Mouse (Mus musculus) MEL (cell line): ENCODE measurements around the gene Gucd1. TPM values are rescaled to one million over a fixed set of nuclear protein-coding genes. Genes with fewer than 3 reads are reported as not detected.

Experiments
- DNase-seq: peaks from one replicate; pipeline ENCODE4 v3.0.0; 2011; ENCODE audit warnings: low read depth, low spot score
- H3K27ac ChIP-seq: 2 replicates; pipeline ENCODE4 v1.5.1; 2012; ENCODE audit warnings: low read depth, mild to moderate bottlenecking, control low read depth, low read length, moderate library complexity; ENCODE audit not compliant: control insufficient read depth
- H3K27me3 ChIP-seq, 2 experiments: fragments of 150-350 bp in 1 of 2; sonication (generic) in 1 of 2; 2 replicates each; pipeline ENCODE4 v1.6.1; 2012; ENCODE audit warnings: low read length in 2 of 2, mild to moderate bottlenecking in 2 of 2, improper control_type of control experiment in 1 of 2, moderate library complexity in 1 of 2; ENCODE audit not compliant: insufficient read depth in 2 of 2, control insufficient read depth in 1 of 2
- H3K36me3 ChIP-seq, 2 experiments: 2 replicates each; pipeline ENCODE4 v1.6.1; 2012 to 2014; ENCODE audit warnings: low read length in 2 of 2, improper control_type of control experiment in 1 of 2, inconsistent platforms in 1 of 2, mild to moderate bottlenecking in 1 of 2; ENCODE audit not compliant: insufficient read depth in 2 of 2, control insufficient read depth in 1 of 2
- H3K4me1 ChIP-seq, 2 experiments: fragments of 150-350 bp in 1 of 2; sonication (generic) in 1 of 2; 2 replicates each; pipeline ENCODE4 v1.6.1; 2012; ENCODE audit warnings: low read length in 2 of 2, improper control_type of control experiment in 1 of 2, mild to moderate bottlenecking in 1 of 2; ENCODE audit not compliant: insufficient read depth in 2 of 2, control insufficient read depth in 1 of 2
- H3K4me3 ChIP-seq, 2 experiments: fragments of 150-350 bp in 1 of 2; sonication (generic) in 1 of 2; 2 replicates each; pipeline ENCODE4 v1.5.1; 2012; ENCODE audit warnings: low read depth in 2 of 2, low read length in 2 of 2, mild to moderate bottlenecking in 2 of 2, moderate library complexity in 2 of 2, control low read depth in 1 of 2, improper control_type of control experiment in 1 of 2; ENCODE audit not compliant: control insufficient read depth in 1 of 2, insufficient read depth in 1 of 2
- H3K79me2 ChIP-seq: 2 replicates; pipeline ENCODE4 v1.6.1; 2012; ENCODE audit warnings: mild to moderate bottlenecking, low read length, moderate library complexity; ENCODE audit not compliant: control insufficient read depth, poor library complexity, insufficient read depth
- H3K9ac ChIP-seq: 2 replicates; pipeline ENCODE4 v1.6.1; 2012; ENCODE audit warnings: low read depth, mild to moderate bottlenecking, control low read depth, low read length, moderate library complexity; ENCODE audit not compliant: control insufficient read depth, poor library complexity, severe bottlenecking
- H3K9me3 ChIP-seq: fragments of 150-350 bp; sonication (generic); replicated peaks from 2 replicates; pipeline ENCODE4 v1.6.1; 2012; ENCODE audit warnings: mild to moderate bottlenecking, low read length, improper control_type of control experiment, moderate library complexity; ENCODE audit not compliant: insufficient read depth
- CHD2 ChIP-seq: IDR thresholded peaks from 2 replicates; pipeline ENCODE4 v1.6.1; 2011; ENCODE audit warnings: low read length, improper control_type of control experiment
- E2F4 ChIP-seq: IDR thresholded peaks from 2 replicates; pipeline ENCODE4 v1.6.1; 2011; ENCODE audit warnings: low read depth, low read length, improper control_type of control experiment, borderline replicate concordance
- ELF1 ChIP-seq: IDR thresholded peaks from 2 replicates; pipeline ENCODE4 v1.6.1; 2014; ENCODE audit warnings: low read depth, mild to moderate bottlenecking, inconsistent platforms, low read length, improper control_type of control experiment, moderate library complexity
- EP300 ChIP-seq, 2 experiments: IDR thresholded peaks; 2 replicates each; pipeline ENCODE4 v1.6.1; 2011; ENCODE audit warnings: improper control_type of control experiment in 2 of 2, low read length in 2 of 2, low read depth in 1 of 2, mild to moderate bottlenecking in 1 of 2
- ETS1 ChIP-seq: IDR thresholded peaks from 2 replicates; pipeline ENCODE4 v1.6.1; 2012; ENCODE audit warnings: low read depth, mild to moderate bottlenecking, inconsistent platforms, low read length, improper control_type of control experiment, moderate library complexity
- GATA1 ChIP-seq: IDR thresholded peaks from 2 replicates; pipeline ENCODE4 v1.6.1; 2011; ENCODE audit warnings: low read depth, low read length, improper control_type of control experiment
- HCFC1 ChIP-seq: IDR thresholded peaks from 2 replicates; pipeline ENCODE4 v1.6.1; 2012; ENCODE audit warnings: low read depth, mild to moderate bottlenecking, inconsistent platforms, low read length, improper control_type of control experiment, moderate library complexity
- KAT2A ChIP-seq: conservative IDR thresholded peaks from 2 replicates; pipeline ENCODE4 v1.6.1; 2012; ENCODE audit warnings: low read depth, low read length, improper control_type of control experiment, inconsistent platforms
- MAX ChIP-seq: IDR thresholded peaks from 2 replicates; pipeline ENCODE4 v1.6.1; 2011; ENCODE audit warnings: low read length, improper control_type of control experiment
- MAZ ChIP-seq: IDR thresholded peaks from 2 replicates; pipeline ENCODE4 v1.6.1; 2012; ENCODE audit warnings: low read depth, mild to moderate bottlenecking, inconsistent platforms, low read length, improper control_type of control experiment
- MXI1 ChIP-seq: IDR thresholded peaks from 2 replicates; pipeline ENCODE4 v1.6.1; 2011; ENCODE audit warnings: mild to moderate bottlenecking, low read depth, low read length, improper control_type of control experiment
- MYC ChIP-seq: IDR thresholded peaks from 2 replicates; pipeline ENCODE4 v1.6.1; 2011; ENCODE audit warnings: low read depth, mild to moderate bottlenecking, low read length, improper control_type of control experiment, moderate library complexity
- POLR2A ChIP-seq, 2 experiments: IDR thresholded peaks; 2 replicates each; pipeline ENCODE4 v1.6.1; 2011 to 2012; ENCODE audit warnings: low read length in 2 of 2, mild to moderate bottlenecking in 2 of 2, control low read depth in 1 of 2, improper control_type of control experiment in 1 of 2, low read depth in 1 of 2, moderate library complexity in 1 of 2; ENCODE audit not compliant: control insufficient read depth in 1 of 2, insufficient read depth in 1 of 2, poor library complexity in 1 of 2
- POLR2AphosphoS5 ChIP-seq: IDR thresholded peaks from 2 replicates; pipeline ENCODE4 v1.6.1; 2012; ENCODE audit warnings: low read depth, borderline replicate concordance, mild to moderate bottlenecking, inconsistent platforms, low read length, moderate library complexity, mixed read lengths
- SIN3A ChIP-seq: IDR thresholded peaks from 2 replicates; pipeline ENCODE4 v1.6.1; 2012; ENCODE audit warnings: low read length, improper control_type of control experiment, inconsistent platforms
- TAL1 ChIP-seq: IDR thresholded peaks from 2 replicates; pipeline ENCODE4 v1.6.1; 2012; ENCODE audit warnings: mild to moderate bottlenecking, inconsistent platforms, low read length, moderate library complexity, mixed read lengths
- TBP ChIP-seq: IDR thresholded peaks from 2 replicates; pipeline ENCODE4 v1.8.0; 2011; ENCODE audit warnings: low read depth, low read length, improper control_type of control experiment
- TCF12 ChIP-seq: IDR thresholded peaks from 2 replicates; pipeline ENCODE4 v1.6.1; 2014; ENCODE audit warnings: low read depth, mild to moderate bottlenecking, inconsistent platforms, low read length, improper control_type of control experiment, moderate library complexity
- UBTF ChIP-seq: IDR thresholded peaks from 2 replicates; pipeline ENCODE4 v1.6.1; 2012; ENCODE audit warnings: low read depth, mild to moderate bottlenecking, inconsistent platforms, low read length, improper control_type of control experiment, moderate library complexity, borderline replicate concordance; ENCODE audit not compliant: insufficient read depth
- USF1 ChIP-seq: IDR thresholded peaks from 2 replicates; pipeline ENCODE4 v1.6.1; 2014; ENCODE audit warnings: low read depth, mild to moderate bottlenecking, inconsistent platforms, low read length, improper control_type of control experiment, moderate library complexity
- USF2 ChIP-seq, 2 experiments: IDR thresholded peaks; 2 replicates each; pipeline ENCODE4 v1.6.1; 2011 to 2012; ENCODE audit warnings: improper control_type of control experiment in 2 of 2, low read length in 2 of 2, borderline replicate concordance in 1 of 2, inconsistent platforms in 1 of 2, low read depth in 1 of 2, mild to moderate bottlenecking in 1 of 2; ENCODE audit not compliant: insufficient read depth in 1 of 2
- ZC3H11A ChIP-seq: IDR thresholded peaks from 2 replicates; pipeline ENCODE4 v1.6.1; 2012; ENCODE audit warnings: low read depth, mild to moderate bottlenecking, inconsistent platforms, low read length, improper control_type of control experiment
- ZMIZ1 ChIP-seq: IDR thresholded peaks from 2 replicates; pipeline ENCODE4 v1.6.1; 2012; ENCODE audit warnings: low read depth, mild to moderate bottlenecking, inconsistent platforms, low read length, improper control_type of control experiment, moderate library complexity
- polyA plus RNA-seq, 2 experiments: library from polyadenylated mRNA; stranded (reverse) in 1 of 2; unstranded in 1 of 2; fragments of >175 nt in 1 of 2; fragments of >200 nt in 1 of 2; gene quantifications; 2 replicates each; pipeline versions ENCODE4 v1.2.1 to v1.2.4; 2012; ENCODE audit warnings: low replicate concordance in 2 of 2, low read depth in 1 of 2; ENCODE audit not compliant: insufficient read length in 2 of 2, insufficient read depth in 1 of 2, missing spikeins in 1 of 2
- total RNA-seq: library from RNA; depleted of rRNA; stranded (reverse); fragments of 300-350 nt; gene quantifications from 2 replicates; pipeline ENCODE4 v1.2.3, GENCODE M21; 2012

The Gucd1 gene
- total and polyA plus RNA-seq, 3 experiments = 18.7 to 30.7 TPM; not detected in 1

DNA sequence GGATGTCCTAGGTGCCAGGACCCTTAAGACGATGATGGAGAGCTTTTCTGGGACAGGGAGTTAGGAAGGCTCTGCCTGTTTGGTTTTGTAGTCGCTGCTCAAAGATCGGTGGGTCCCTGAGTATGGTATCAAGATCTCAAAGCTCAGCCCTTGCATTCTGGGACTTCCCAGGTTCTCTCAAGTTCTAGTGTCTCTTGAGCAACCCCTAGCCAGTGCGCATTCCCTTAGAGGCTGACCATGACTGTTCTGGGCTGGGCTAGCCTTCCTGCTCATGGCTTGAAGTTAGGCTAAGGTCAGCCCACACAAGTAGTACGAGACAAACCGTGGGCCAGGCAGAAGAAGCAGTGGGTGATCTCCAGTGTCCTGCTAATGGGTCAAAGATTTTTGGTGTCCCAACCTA lies 199.6 kb downstream of the Gucd1 start:
- Histone ChIP-seq H3K9me3 (no peaks in the 10 kb centered on the region), H3K9ac (no peak overlapping the region), H3K36me3 (no peaks in the 10 kb centered on the region), H3K27ac (no peak overlapping the region), H3K79me2 (no peaks in the 10 kb centered on the region), H3K27me3 (no peaks in the 10 kb centered on the region), H3K4me1 (no peaks in the 10 kb centered on the region), H3K4me3 (no peak overlapping the region)
- no peak for DNase-seq
- no peak for TF ChIP-seq SIN3A
- TF ChIP-seq TBP = no peak
- no peak for TF ChIP-seq POLR2A (IDR thresholded peaks at IDR 0.05; ENCODE audit: control insufficient read depth in 1 of 2, insufficient read depth in 1 of 2, low read depth in 1 of 2, low read length in 2 of 2, poor library complexity in 1 of 2)
- no peak for TF ChIP-seq ELF1
- no peak for TF ChIP-seq ZC3H11A
- no peak for TF ChIP-seq USF2 (IDR thresholded peaks at IDR 0.05; ENCODE audit: borderline replicate concordance in 1 of 2, insufficient read depth in 1 of 2, low read depth in 1 of 2, low read length in 2 of 2)
- TF ChIP-seq TAL1 = no peak
- no peak for TF ChIP-seq MXI1
- no peak for TF ChIP-seq ETS1
- no peak for TF ChIP-seq TCF12
- TF ChIP-seq EP300 (IDR thresholded peaks at IDR 0.05; ENCODE audit: low read depth in 1 of 2, low read length in 2 of 2) = no peak
- TF ChIP-seq KAT2A = no peak
- TF ChIP-seq HCFC1 = no peak
- TF ChIP-seq CHD2 = no peak
- TF ChIP-seq E2F4 = no peak
- no peak for TF ChIP-seq UBTF
- no peak for TF ChIP-seq MYC
- TF ChIP-seq USF1 = no peak
- no peak for TF ChIP-seq POLR2AphosphoS5
- no peak for TF ChIP-seq ZMIZ1

DNA sequence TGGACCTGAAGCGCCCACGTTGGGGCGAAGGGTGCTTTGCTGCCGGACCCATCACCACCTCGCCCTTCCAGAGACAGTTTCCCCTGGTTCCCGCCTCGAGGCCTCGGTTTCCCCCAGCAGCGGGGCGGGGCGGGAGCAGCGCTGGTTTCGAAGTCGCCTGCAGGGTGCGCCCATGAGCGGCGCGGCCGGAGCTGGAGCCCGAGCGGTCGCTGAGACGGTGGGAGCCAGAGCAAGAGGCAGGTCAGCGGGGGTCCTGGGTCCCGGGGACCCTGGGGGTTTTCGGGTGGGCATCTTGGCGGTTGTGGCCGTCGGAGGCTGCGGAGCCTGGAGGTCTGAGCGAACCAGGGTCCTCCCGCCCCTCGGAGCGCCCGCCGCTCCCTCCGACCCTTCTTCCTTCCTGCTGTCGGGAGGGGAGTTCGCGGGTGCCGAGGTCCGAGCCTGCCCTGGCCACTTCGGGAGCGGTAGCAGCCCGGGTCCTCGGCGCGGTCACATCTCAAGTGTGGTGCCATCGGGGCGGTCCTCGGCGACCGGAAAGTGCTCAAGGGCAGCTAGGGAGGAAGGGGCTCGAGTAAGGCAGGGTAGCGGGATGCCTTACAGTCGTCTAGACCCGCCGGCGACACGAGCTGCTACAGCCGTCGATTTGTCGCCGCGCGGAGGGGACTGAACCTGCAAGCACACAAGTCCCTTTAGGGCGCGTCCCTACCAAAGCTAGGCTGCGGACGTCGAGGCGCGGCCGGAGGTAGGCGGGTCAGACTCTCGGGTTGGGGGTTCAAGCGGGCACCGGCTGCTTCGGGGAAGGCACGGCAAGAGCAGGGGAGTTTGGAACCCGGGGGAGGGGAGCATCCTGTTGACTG lies 200.6 kb downstream of the Gucd1 start:
- no peak overlapping the region for H3K4me3 ChIP-seq
- no peak for DNase-seq
- H3K27ac ChIP-seq = no peak overlapping the region
- no peak for TF ChIP-seq GATA1
- TF ChIP-seq MAZ = no peak
- no peak for TF ChIP-seq MAX
- TF ChIP-seq EP300 (IDR thresholded peaks at IDR 0.05; ENCODE audit: low read depth in 1 of 2, low read length in 2 of 2) = no peak
- no peak for TF ChIP-seq USF1
- H3K9me3 ChIP-seq = no peaks in the 10 kb centered on the region
- H3K4me1 ChIP-seq = no peaks in the 10 kb centered on the region
- no peaks in the 10 kb centered on the region for H3K27me3 ChIP-seq
- no peaks in the 10 kb centered on the region for H3K79me2 ChIP-seq
- no peaks in the 10 kb centered on the region for H3K36me3 ChIP-seq
- no peak overlapping the region for H3K9ac ChIP-seq
